Mouse (Mus musculus) splenic B cell, adult 2 months (primary cell): ENCODE data around the gene Bri3.

Experiments
- DNase-seq: peaks from one replicate; pipeline ENCODE4 v3.0.0-alpha.2; 2011; ENCODE audit warnings: low read depth, low spot score
- H3K27me3 ChIP-seq: 2 replicates; pipeline ENCODE4 v1.6.1; 2012; ENCODE audit warnings: mild to moderate bottlenecking, low read length, moderate library complexity, mixed read lengths; ENCODE audit not compliant: control insufficient read depth, poor library complexity, insufficient read depth, severe bottlenecking
- H3K36me3 ChIP-seq: 2 replicates; pipeline ENCODE4 v1.6.1; 2012; ENCODE audit warnings: mild to moderate bottlenecking, low read length, moderate library complexity, mixed read lengths; ENCODE audit not compliant: control insufficient read depth, poor library complexity, insufficient read depth, severe bottlenecking

Bri3 gene

DNA sequence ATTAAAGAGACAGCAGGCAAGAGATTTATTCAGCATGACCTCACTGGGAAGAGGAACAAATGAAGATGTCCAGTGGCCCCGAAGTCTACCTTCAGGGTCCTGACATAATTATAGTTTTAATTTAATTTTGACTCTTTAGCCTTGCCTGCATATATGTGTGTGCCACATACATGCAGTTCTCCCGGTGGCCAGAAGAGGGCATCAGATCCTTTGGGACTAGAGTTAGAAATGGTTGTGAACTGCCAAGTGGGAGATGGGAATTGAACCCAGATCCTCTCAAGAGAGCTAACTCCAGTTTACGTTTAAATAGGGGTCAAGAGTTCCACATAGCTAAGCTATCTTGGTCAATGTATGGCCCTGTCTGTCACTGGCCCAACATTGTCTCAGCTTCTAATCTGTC lies 5.6 kb downstream of the Bri3 start:
- DNase-seq = peak; percentile 43

DNA sequence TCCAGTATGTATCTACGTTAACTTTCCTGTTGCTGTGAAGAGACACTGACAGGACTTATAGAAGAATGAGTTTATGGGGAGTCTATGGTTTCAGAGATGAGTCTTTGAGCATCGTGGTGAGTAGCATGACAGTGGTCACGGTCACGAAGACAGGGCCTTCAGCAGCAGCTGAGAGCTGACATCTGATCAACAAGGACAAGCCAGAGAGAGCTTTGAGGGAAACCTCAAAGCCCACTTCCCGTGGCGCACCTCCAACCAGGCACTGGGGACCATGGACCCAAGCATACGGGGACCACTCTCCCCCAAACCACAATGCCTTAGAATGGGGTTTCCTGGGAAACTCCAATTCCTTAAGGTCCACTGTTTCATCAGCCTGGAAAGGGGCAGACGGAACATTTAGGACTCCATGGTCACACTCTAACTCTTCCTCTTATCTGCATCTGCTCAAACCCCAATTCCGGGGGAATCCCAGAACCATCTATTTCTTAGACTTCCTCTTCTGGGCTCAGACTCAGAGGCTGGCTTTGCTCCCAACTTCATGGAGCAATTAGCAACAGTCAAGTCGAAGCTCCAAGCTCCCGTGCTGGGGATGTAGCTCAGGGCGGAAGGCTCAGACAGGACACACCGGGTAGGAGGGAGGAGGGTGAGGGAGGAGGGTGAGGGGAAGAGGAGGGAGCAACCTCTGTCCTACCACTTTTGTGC lies 7.8 kb downstream of the Bri3 start:
- peak; percentile 57 for DNase-seq
- no peaks in the 10 kb centered on the region for H3K27me3 ChIP-seq
- no peaks in the 10 kb centered on the region for H3K36me3 ChIP-seq

More for the DNA sequence above, 5.6 kb downstream of the Bri3 start:
- Histone ChIP-seq H3K36me3 (no peaks in the 10 kb centered on the region), H3K27me3 (no peaks in the 10 kb centered on the region)

DNA sequence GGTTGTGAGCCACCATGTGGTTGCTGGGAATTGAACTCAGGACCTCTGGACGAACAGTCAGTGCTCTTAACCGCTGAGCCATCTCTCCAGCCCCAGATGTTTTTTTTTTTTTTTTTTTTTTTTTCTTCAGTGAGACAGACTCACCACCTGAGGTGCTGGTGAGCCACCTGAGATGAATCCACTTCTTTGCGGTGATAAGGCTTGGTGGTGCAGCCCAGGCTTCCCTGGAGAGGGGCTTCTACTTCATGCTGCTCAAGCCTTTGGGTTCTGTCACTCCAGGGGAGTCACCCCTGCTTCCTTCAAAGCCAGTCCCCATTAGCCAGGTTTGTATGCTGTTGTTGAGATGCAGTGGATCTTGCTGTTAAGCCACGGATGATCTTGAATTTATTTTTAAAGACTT lies 9.0 kb downstream of the Bri3 start:
- peak; percentile 60 for DNase-seq
- Histone ChIP-seq H3K36me3 (no peaks in the 10 kb centered on the region), H3K27me3 (no peaks in the 10 kb centered on the region)

- Histone ChIP-seq H3K27me3 (no peaks in the 10 kb centered on the region), H3K36me3 (no peaks in the 10 kb centered on the region)
- DNase-seq = peak; percentile 71
These were observed 10.0 kb downstream of the Bri3 start for GRCm38 (mm10) chr5:144254122-144254810.

GRCm38 (mm10) chr5:144254811-144255631 lies 10.8 kb downstream of the Bri3 start:
- H3K27me3 ChIP-seq = no peaks in the 10 kb centered on the region
- no peaks in the 10 kb centered on the region for H3K36me3 ChIP-seq
- DNase-seq = peak; percentile 92

- peak; percentile 74 for DNase-seq
- Histone ChIP-seq H3K36me3 (no peaks in the 10 kb centered on the region; the same call in 1 of the 2 replicates), H3K27me3 (no peaks in the 10 kb centered on the region)
These were observed 11.6 kb downstream of the Bri3 start for GRCm38 (mm10) chr5:144255632-144256540.

DNA sequence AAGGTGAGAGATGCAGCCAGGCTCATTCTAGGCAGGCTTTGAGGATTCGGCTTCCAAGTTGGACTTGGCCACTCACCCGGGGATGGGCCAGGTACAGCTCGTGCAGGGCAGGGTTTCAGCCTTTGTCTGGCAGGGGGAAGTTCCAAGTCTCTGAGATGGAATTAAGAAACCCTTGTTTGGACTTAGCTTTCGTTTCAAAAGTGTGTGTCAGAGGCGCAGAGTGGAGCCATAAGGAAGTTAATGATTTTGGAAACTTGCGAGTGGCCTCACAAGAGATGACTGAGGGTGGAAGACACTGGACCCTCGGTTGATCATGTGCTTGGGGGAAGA lies 12.3 kb downstream of the Bri3 start:
- DNase-seq = no peak
- H3K36me3 ChIP-seq = no peaks in the 10 kb centered on the region; the same call in 1 of the 2 replicates
- no peaks in the 10 kb centered on the region for H3K27me3 ChIP-seq

DNA sequence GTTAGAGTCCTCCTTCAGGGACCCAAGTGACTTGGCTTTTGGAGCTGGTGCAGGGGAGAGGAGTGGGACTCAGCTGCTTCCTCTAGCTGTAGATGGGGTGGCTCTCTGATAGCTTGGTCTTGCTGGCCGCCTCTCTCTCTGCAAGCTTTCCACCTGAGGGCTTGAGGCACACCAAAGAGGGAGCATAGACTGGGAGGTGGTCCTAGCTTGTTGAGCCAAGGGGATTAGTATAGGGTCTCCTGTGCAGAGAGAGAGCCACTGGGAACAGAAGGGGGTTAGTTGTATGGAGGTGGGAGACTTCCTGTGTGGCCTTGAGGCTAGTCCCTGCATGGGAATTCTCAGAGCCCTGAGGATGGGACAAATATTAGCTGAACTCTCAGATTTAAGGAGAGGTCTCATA lies 12.7 kb downstream of the Bri3 start:
- Histone ChIP-seq H3K36me3 (no peaks in the 10 kb centered on the region; the same call in 1 of the 2 replicates), H3K27me3 (no peaks in the 10 kb centered on the region)
- no peak for DNase-seq

- Histone ChIP-seq H3K36me3 (no peaks in the 10 kb centered on the region; the same call in 1 of the 2 replicates), H3K27me3 (no peaks in the 10 kb centered on the region)
- no peak for DNase-seq
These were observed 13.3 kb downstream of the Bri3 start for GRCm38 (mm10) chr5:144257451-144258110.

- H3K27me3 ChIP-seq = no peaks in the 10 kb centered on the region
- H3K36me3 ChIP-seq = no peaks in the 10 kb centered on the region; the same call in 1 of the 2 replicates
- DNase-seq = no peak
These were observed 13.9 kb downstream of the Bri3 start for GRCm38 (mm10) chr5:144258131-144258611.

- no peaks in the 10 kb centered on the region for H3K27me3 ChIP-seq
- no peaks in the 10 kb centered on the region; the same call in 1 of the 2 replicates for H3K36me3 ChIP-seq
- no peak for DNase-seq
These were observed 14.4 kb downstream of the Bri3 start for GRCm38 (mm10) chr5:144258687-144259086.

DNA sequence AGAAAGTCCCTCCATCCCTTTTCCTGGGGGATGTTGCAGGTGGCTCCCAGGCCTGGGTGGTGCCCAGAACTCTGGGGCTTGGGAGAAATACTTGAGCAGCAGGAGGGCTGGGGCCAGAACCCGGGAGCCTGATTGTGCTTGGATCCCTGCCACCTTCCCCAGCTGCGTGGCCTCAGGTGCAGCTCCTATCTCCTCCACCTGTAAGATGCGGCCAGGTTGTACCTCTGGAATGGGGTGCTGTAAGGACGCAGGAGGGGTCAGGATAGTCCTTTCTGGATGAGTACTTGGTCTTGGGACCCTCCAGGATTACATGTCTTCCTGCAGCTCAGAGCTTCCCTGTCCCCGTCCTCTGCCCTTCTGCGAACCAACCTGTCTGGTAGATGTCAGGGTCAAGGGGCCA lies 15.0 kb downstream of the Bri3 start:
- DNase-seq = no peak
- H3K36me3 ChIP-seq = no peaks in the 10 kb centered on the region; the same call in 1 of the 2 replicates

GRCm38 (mm10) chr5:144260464-144260863 lies 16.2 kb downstream of the Bri3 start:
- Histone ChIP-seq H3K27me3 (no peaks in the 10 kb centered on the region), H3K36me3 (no peaks in the 10 kb centered on the region; the same call in 1 of the 2 replicates)
- DNase-seq = no peak

More for the DNA sequence above, 15.0 kb downstream of the Bri3 start:
- H3K27me3 ChIP-seq = no peaks in the 10 kb centered on the region
